Mouse (Mus musculus) heart, embryonic 13.5 days (tissue): ENCODE data around the gene Fam196a. TPM values are rescaled to one million over a fixed set of nuclear protein-coding genes. Genes with fewer than 3 reads are reported as not detected.

Source experiments
- ATAC-seq: fragments of 200-750 bp; cut with Nextera tagmentation; 2 replicates; pipeline ENCODE4 v1.8.0; 2017; ENCODE audit warnings: moderate TSS enrichment; ENCODE audit not compliant: insufficient number of reproducible peaks, low FRiP score, low TSS enrichment; ENCODE audit errors: extremely low read depth
- H3K27ac ChIP-seq: fragments of 300-500 bp; sonication (generic); replicated peaks from 2 replicates; pipeline ENCODE4 v1.5.1; 2015; ENCODE audit warnings: moderate library complexity, mild to moderate bottlenecking, inconsistent platforms
- H3K27me3 ChIP-seq: fragments of 300-500 bp; sonication (generic); replicated peaks from 2 replicates; pipeline ENCODE4 v1.6.1; 2015; ENCODE audit warnings: mild to moderate bottlenecking, inconsistent platforms
- H3K36me3 ChIP-seq: fragments of 300-500 bp; sonication (generic); 2 replicates; pipeline ENCODE4 v1.6.1; 2015; ENCODE audit warnings: mild to moderate bottlenecking, inconsistent platforms
- H3K4me1 ChIP-seq: fragments of 300-500 bp; sonication (generic); 2 replicates; pipeline ENCODE4 v1.6.1; 2015; ENCODE audit warnings: inconsistent platforms
- H3K4me2 ChIP-seq: fragments of 300-500 bp; sonication (generic); 2 replicates; pipeline ENCODE4 v1.6.1; 2015; ENCODE audit warnings: inconsistent platforms, mild to moderate bottlenecking, moderate library complexity
- H3K4me3 ChIP-seq: fragments of 300-500 bp; sonication (generic); 2 replicates; pipeline ENCODE4 v1.5.1; 2015; ENCODE audit warnings: moderate library complexity, mild to moderate bottlenecking, inconsistent platforms
- H3K9ac ChIP-seq: fragments of 300-500 bp; sonication (generic); 2 replicates; pipeline ENCODE4 v1.6.1; 2015; ENCODE audit warnings: inconsistent platforms, mild to moderate bottlenecking, moderate library complexity
- H3K9me3 ChIP-seq: fragments of 300-500 bp; sonication (generic); 2 replicates; pipeline ENCODE4 v1.6.1; 2016; ENCODE audit warnings: inconsistent platforms
- WGBS: fragments of 180-500 bp; shearing (Covaris S2); methylation state at CpG from one replicate; pipeline ENCODE4 v1.1.7; 2015; ENCODE audit warnings: mixed read lengths; 5-methylcytosine and 5-hydroxymethylcytosine counted together
- polyA plus RNA-seq: library from polyadenylated mRNA; unstranded; fragments of >200 nt; fragmentation: Nextera tagmentation; extraction: Ambion mirVana; gene quantifications from 2 replicates; pipeline ENCODE4 v1.2.1, GENCODE M21; 2015

The Fam196a gene
- polyA plus RNA-seq = 0.88 and 1.1 TPM in 2 replicates

DNA sequence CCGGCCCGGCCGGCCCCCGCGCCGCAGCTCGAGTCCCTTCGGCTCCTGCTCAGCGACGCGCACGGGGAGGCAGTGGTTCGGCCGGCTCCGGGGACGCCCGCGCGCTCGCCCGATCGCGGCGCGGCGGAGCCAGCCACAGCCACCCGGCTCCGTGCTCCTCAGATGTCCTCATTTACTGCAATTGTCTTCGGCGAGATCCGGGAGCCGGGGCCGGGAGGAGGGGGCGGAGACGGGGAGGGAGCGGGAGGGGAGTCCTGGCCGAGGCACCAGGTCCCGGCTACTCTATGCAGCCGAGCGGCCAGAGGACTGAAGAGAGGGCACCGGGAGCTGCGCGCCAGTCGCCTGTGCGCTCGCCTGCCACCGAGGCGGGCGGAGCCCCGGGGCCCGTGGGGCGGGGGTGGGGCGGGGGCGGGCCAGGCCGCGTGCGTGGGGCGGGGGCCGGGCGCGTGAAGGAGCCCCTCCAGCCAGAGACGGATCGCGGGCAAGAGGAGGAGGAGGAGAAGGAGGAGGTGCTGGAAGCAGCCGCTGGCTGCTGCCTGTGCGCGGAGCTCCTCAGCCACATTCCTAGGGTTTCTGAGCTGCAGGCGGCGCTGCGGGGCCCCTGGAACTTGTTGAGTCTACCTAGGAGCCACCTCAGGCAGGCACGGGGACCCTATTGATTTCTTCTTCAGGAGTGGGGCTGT is at the start of gene Fam196a:
Gene Fam196a (minus strand): TSS at position 504 of the 683 bp plus-strand sequence.
- Histone ChIP-seq H3K27me3 (peaks cover 51% of the 10 kb centered on the region), H3K9ac (peak within 1 kb of the TSS; percentile 77), H3K36me3 (peaks cover 6% of the 10 kb centered on the region; the same call in 1 of the 2 replicates), H3K4me1 (peaks cover 23% of the 10 kb centered on the region), H3K4me2 (peak within 1 kb of the TSS; percentile 97), H3K9me3 (no peaks in the 10 kb centered on the region), H3K4me3 (peak within 1 kb of the TSS; percentile 62), H3K27ac (no peak within 1 kb of the TSS)
- WGBS = under 1% methylated on average over 48 of the region's 71 CpGs
- 0 out of 2 replicates have a peak, but pooled peaks have one; percentile 14 for ATAC-seq

- Histone ChIP-seq H3K27me3 (no peaks in the 10 kb centered on the region), H3K4me1 (0 out of 2 replicates have a peak, but pooled peaks cover 3% of the 10 kb centered on the region), H3K9ac (no peak overlapping the region), H3K4me3 (no peak overlapping the region), H3K9me3 (no peaks in the 10 kb centered on the region), H3K36me3 (no peaks in the 10 kb centered on the region), H3K27ac (no peak overlapping the region), H3K4me2 (no peak overlapping the region)
- 85% methylated on average over 2 of the region's 2 CpGs for WGBS
- no peak for ATAC-seq
Observed at GRCm38 (mm10) chr7:134961608-134962007, 23.4 kb upstream of the Fam196a start.

GRCm38 (mm10) chr7:134960871-134961270 is 22.6 kb upstream of the Fam196a start:
- 0 out of 2 replicates have a peak, but pooled peaks cover 3% of the 10 kb centered on the region for H3K4me1 ChIP-seq
- 55% methylated on average over 4 of the region's 4 CpGs for WGBS
- no peak overlapping the region for H3K9ac ChIP-seq
- H3K4me2 ChIP-seq = no peak overlapping the region
- no peak overlapping the region for H3K27ac ChIP-seq
- no peaks in the 10 kb centered on the region for H3K36me3 ChIP-seq
- H3K27me3 ChIP-seq = no peaks in the 10 kb centered on the region
- no peak overlapping the region for H3K4me3 ChIP-seq
- no peak for ATAC-seq
- no peaks in the 10 kb centered on the region for H3K9me3 ChIP-seq

GRCm38 (mm10) chr7:134959086-134959485 is 20.9 kb upstream of the Fam196a start:
- Histone ChIP-seq H3K27me3 (no peaks in the 10 kb centered on the region), H3K9ac (no peak overlapping the region), H3K27ac (no peak overlapping the region), H3K36me3 (no peaks in the 10 kb centered on the region), H3K4me2 (no peak overlapping the region), H3K9me3 (no peaks in the 10 kb centered on the region), H3K4me1 (0 out of 2 replicates have a peak, but pooled peaks cover 3% of the 10 kb centered on the region), H3K4me3 (no peak overlapping the region)
- 79% methylated on average over 6 of the region's 6 CpGs for WGBS
- ATAC-seq = no peak

DNA sequence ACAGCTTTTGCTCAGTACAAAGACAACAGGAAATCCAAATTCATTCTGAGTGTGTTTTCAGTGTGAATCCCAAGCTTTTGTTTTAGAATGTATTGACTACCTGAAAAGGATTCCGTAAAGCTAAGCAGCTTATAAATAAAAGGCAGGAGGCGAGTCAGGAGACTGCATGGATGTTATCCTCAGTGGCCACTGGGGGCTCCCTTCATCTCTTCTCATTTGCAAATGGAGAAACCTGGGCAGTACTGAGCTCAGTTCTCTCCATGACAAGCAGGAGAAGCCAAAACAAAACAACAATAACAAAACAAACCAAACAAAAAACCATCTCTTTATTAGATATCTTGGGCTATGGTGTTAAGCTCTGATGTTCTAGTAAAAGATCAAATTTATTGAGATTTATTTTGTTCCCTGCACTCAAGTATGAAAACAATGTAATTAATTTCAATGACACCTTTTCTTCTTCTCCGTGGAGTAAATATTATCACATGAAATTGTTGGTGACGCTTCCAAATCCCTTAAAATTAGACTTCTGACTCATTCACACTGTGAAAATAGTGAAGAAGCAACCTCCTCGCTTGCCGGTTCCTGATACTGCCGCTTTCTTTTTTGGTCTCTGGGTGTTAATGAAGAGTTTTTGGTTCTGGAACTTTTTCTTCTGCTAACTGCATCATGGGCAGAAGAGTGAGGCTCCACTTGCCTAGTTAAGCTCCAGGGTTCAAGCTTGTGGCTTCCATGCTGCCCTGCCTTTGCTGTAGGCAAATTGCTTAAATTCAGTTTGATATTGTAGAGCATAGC is 7.9 kb upstream of the Fam196a start:
- no peak for ATAC-seq
- no peaks in the 10 kb centered on the region for H3K9me3 ChIP-seq
- H3K27ac ChIP-seq = no peak overlapping the region
- H3K27me3 ChIP-seq = no peaks in the 10 kb centered on the region
- peaks cover 11% of the 10 kb centered on the region; the same call in 1 of the 2 replicates for H3K4me1 ChIP-seq
- no peak overlapping the region for H3K9ac ChIP-seq
- peaks cover 6% of the 10 kb centered on the region; the same call in 1 of the 2 replicates for H3K36me3 ChIP-seq
- H3K4me2 ChIP-seq = no peak overlapping the region
- WGBS = 78% methylated on average over 7 of the region's 7 CpGs
- no peak overlapping the region for H3K4me3 ChIP-seq

- H3K36me3 ChIP-seq = peaks cover 6% of the 10 kb centered on the region; the same call in 1 of the 2 replicates
- WGBS = 67% methylated on average over 7 of the region's 7 CpGs
- H3K27ac ChIP-seq = no peak overlapping the region
- peaks cover 11% of the 10 kb centered on the region for H3K27me3 ChIP-seq
- H3K4me1 ChIP-seq = peaks cover 14% of the 10 kb centered on the region
- no peak overlapping the region for H3K4me3 ChIP-seq
- no peak overlapping the region for H3K9ac ChIP-seq
- no peaks in the 10 kb centered on the region for H3K9me3 ChIP-seq
- H3K4me2 ChIP-seq = no peak overlapping the region
- no peak for ATAC-seq
Observed at GRCm38 (mm10) chr7:134943701-134944100, 5.5 kb upstream of the Fam196a start.

DNA sequence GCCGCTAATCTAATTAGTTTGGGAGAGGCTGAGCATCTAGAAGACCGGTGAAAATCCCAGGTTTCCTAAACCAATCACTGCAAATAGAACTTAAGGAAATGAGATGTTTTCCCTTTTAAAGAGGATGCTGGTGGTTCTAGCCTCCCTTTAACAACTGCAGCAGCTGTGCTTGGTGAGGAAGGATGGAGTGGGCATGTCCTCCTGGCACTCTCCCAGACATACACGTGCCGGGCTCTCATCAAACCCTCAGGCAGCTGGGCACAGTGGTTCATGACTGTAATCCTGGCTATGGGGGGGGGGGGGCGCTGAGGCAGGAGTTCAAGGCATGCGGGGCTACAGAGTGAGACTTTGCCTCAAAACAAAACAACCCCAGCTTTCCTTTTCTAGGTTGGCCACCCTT is 4.8 kb upstream of the Fam196a start:
- Histone ChIP-seq H3K9ac (no peak overlapping the region), H3K4me1 (peaks cover 18% of the 10 kb centered on the region), H3K4me2 (no peak overlapping the region), H3K27ac (no peak overlapping the region), H3K27me3 (peaks cover 18% of the 10 kb centered on the region), H3K4me3 (no peak overlapping the region), H3K36me3 (peaks cover 6% of the 10 kb centered on the region; the same call in 1 of the 2 replicates), H3K9me3 (no peaks in the 10 kb centered on the region)
- 59% methylated on average over 6 of the region's 6 CpGs for WGBS
- ATAC-seq = no peak

- no peaks in the 10 kb centered on the region for H3K9me3 ChIP-seq
- ATAC-seq = no peak
Observed at GRCm38 (mm10) chr7:134941891-134942290, 3.7 kb upstream of the Fam196a start.

DNA sequence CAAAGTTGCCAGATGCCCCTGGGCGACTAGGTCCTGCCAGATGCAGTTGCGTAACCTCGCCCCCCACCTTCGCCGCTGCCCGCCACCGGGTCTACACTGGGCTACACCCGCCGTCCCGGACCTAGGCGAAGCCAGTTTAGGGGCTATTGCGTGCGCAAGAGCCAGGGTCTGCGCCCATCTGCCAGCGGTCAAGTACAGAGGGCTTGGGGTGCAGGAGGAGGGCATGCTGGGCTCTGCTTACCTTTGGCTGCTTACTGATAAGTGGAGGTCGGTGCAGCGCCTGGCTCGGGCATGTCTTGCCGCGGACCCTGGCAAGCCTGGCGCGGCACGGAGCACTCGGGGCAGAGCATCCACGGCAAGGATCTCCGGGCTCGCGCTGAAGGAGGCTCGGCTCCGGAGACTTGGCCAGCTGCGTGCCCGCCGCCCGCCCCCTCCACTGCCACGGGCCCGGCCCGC is 731 bp downstream of the Fam196a start:
- Histone ChIP-seq H3K27me3 (peaks cover 51% of the 10 kb centered on the region), H3K4me1 (peaks cover 23% of the 10 kb centered on the region), H3K36me3 (peaks cover 6% of the 10 kb centered on the region; the same call in 1 of the 2 replicates), H3K4me2 (peak overlapping the region; percentile 97), H3K9me3 (no peaks in the 10 kb centered on the region), H3K4me3 (peak overlapping the region; percentile 62), H3K27ac (no peak overlapping the region), H3K9ac (peak overlapping the region; percentile 77)
- ATAC-seq = 0 out of 2 replicates have a peak, but pooled peaks have one; percentile 51
- under 1% methylated on average over 32 of the region's 37 CpGs for WGBS

More at GRCm38 (mm10) chr7:134941891-134942290, 3.7 kb upstream of the Fam196a start:
- Histone ChIP-seq H3K4me1 (peaks cover 28% of the 10 kb centered on the region), H3K27ac (no peak overlapping the region), H3K4me2 (no peak overlapping the region), H3K4me3 (no peak overlapping the region), H3K9ac (no peak overlapping the region), H3K36me3 (peaks cover 6% of the 10 kb centered on the region; the same call in 1 of the 2 replicates), H3K27me3 (peaks cover 29% of the 10 kb centered on the region)
- 78% methylated on average over 6 of the region's 6 CpGs for WGBS

DNA sequence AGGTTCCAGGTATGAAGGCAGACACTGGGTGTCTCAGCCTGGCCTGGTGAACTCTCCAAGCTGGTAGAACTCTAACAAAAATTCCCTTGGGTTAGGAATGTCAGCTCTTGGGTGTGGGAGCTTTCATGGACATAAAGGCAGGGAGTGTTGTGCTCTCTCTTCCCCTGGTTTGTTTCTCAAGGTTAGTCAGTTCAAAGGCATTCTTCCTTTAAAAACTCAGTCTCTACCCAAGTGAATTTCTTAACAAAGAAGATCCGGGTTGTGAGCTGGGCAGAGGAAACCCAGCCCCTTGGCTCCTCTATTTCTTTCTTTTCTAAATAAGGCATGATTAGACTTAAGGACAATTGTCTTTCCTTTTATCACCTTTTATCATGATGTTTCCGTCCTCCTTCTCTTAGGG is 6.3 kb downstream of the Fam196a start:
- Histone ChIP-seq H3K4me1 (peaks cover 10% of the 10 kb centered on the region), H3K9me3 (no peaks in the 10 kb centered on the region), H3K4me3 (no peak overlapping the region), H3K27ac (no peak overlapping the region), H3K9ac (no peak overlapping the region), H3K36me3 (no peaks in the 10 kb centered on the region), H3K27me3 (peaks cover 22% of the 10 kb centered on the region), H3K4me2 (no peak overlapping the region)
- 41% methylated on average over 2 of the region's 2 CpGs for WGBS
- no peak for ATAC-seq

DNA sequence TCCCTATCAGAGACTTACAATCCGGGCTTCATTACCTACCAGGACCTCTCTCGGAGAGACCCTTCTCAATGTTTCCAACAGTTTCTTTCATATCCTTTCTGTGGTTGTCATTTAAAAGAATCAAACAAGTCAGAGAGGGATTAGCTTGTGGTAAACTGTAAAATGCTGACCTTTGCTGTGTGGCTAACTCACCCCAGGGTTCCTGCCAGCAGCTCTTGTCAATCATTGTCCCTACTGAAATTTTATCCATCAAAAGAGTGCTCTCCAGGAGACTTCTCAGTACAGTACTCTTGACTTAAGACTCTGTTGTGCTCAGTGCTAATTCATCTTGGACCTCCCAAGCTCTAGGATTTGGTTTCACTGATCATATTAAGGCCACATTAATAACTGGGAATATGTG is 36.2 kb downstream of the Fam196a start:
- ATAC-seq = no peak
- no peaks in the 10 kb centered on the region for H3K27me3 ChIP-seq

More for the DNA sequence above, 36.2 kb downstream of the Fam196a start:
- Histone ChIP-seq H3K9ac (no peak overlapping the region), H3K27ac (no peak overlapping the region), H3K36me3 (peaks cover 8% of the 10 kb centered on the region; the same call in 1 of the 2 replicates), H3K4me2 (no peak overlapping the region), H3K4me1 (no peaks in the 10 kb centered on the region), H3K9me3 (no peaks in the 10 kb centered on the region), H3K4me3 (no peak overlapping the region)
- WGBS = 85% methylated on average over 2 of the region's 2 CpGs
